Mouse (Mus musculus) cortical plate, adult 2 months (tissue): ENCODE results near the gene Bst1.

Experiments
- CTCF ChIP-seq: fragments of 200-500 bp; IDR thresholded peaks from 2 replicates; pipeline ENCODE4 v1.5.1; 2011; ENCODE audit warnings: mild to moderate bottlenecking, control low read depth, low read length; ENCODE audit not compliant: insufficient read depth; ENCODE audit errors: extremely low read depth
- POLR2A ChIP-seq: fragments of 200-500 bp; IDR thresholded peaks from 2 replicates; pipeline ENCODE4 v1.6.1; 2011; ENCODE audit warnings: mild to moderate bottlenecking, low read length, control low read depth; ENCODE audit not compliant: insufficient read depth; ENCODE audit errors: extremely low read depth

- TF ChIP-seq CTCF: no peak
- no peak for TF ChIP-seq POLR2A
These were observed 53.2 kb downstream of the Bst1 start for GRCm38 (mm10) chr5:43871845-43872244.
